Mouse (Mus musculus) liver, adult 2 months (tissue): ENCODE data around the gene Slc27a3.

Source experiments
- CTCF ChIP-seq: fragments of 200-500 bp; IDR thresholded peaks from 2 replicates; pipeline ENCODE4 v1.5.1; 2011; ENCODE audit warnings: low read depth, low read length, control low read depth
- POLR2A ChIP-seq: fragments of 200-500 bp; IDR thresholded peaks from 2 replicates; pipeline ENCODE4 v1.6.1; 2011; ENCODE audit warnings: low read length, control low read depth; ENCODE audit not compliant: insufficient read depth; ENCODE audit errors: extremely low read depth

DNA sequence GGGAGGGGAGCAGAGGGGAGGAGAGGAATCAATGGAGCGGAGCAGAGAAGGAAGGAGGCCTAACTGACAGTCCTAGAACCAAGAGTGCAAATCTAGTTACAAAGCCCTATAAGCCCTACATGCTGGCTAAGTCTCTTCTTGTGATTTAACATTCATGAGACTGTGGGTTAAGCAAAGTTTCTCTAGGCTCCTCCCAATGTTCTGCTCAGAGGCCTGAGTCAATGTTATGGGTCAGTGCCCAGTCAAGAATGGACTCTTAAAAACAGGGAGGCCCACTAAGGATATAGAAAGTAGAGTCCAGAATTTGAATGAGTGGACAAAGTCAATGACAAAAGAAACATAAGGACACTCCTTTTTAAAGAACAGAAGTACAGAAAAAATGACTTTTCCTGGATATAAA is 37.8 kb upstream of the Slc27a3 start:
- no peak for TF ChIP-seq POLR2A
- TF ChIP-seq CTCF = no peak
